Mouse (Mus musculus) forelimb bud, embryonic 11.5 days (tissue): ENCODE results near the gene Vac14.

Experiments used
- DNase-seq: peaks from one replicate; pipeline ENCODE4 v3.0.0-alpha.2; 2012; ENCODE audit warnings: low read depth, low spot score

Gene Vac14

DNA sequence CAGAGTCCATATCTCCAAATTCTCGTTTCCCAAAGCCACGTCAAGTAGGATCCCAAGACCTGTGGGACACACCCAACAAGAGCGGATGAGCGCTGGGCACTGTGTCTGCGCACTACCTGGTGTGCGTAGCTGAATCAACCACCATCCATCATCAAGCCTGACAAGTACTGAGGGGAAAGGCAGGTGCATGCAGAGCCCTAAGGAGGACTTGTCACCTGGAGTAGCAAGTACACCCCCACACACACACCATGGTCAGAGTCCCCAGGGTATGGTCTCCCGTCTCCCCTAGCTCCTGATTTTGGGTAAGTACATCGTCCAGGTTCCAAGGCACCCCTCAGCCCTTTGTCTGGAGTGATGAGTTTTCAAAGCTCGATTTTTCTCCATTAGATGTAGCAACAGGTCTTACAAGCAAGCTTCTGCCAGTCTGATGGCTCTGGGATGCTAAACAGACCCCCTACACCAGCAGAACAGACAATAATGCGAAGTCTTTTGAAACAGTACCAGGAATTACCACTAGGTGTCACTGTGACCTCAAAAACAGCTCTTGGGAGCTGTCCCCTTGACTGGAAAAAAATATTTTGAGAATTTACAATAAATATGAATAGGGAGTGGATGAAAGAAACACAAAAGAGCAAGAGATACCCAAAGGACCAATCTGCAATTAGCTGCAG lies 131.2 kb downstream of the Vac14 start:
- peak; percentile 83 for DNase-seq

DNA sequence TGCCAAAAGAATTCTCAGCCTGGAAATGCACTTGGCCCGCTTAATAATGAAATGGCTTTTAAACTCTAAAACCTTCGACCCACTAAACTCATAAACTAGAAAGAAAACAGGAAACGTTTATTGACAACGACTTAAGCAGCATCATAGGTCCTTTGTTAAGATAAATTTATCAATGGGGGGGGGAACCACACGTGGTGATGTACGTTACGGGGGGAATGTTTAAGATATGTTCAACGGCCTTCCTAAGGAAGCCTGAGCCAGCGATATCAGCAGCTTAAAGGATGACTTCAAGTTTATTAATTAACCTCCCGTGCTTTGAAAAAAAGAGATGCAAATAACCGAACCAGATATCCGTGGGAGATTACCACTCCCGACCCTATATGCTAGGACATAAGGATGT lies 131.9 kb downstream of the Vac14 start:
- no peak for DNase-seq

- no peak for DNase-seq
These were observed 133.1 kb downstream of the Vac14 start for GRCm38 (mm10) chr8:110751490-110751889.

- DNase-seq, result no peak
These were observed 136.3 kb downstream of the Vac14 start for GRCm38 (mm10) chr8:110754713-110755112.

DNA sequence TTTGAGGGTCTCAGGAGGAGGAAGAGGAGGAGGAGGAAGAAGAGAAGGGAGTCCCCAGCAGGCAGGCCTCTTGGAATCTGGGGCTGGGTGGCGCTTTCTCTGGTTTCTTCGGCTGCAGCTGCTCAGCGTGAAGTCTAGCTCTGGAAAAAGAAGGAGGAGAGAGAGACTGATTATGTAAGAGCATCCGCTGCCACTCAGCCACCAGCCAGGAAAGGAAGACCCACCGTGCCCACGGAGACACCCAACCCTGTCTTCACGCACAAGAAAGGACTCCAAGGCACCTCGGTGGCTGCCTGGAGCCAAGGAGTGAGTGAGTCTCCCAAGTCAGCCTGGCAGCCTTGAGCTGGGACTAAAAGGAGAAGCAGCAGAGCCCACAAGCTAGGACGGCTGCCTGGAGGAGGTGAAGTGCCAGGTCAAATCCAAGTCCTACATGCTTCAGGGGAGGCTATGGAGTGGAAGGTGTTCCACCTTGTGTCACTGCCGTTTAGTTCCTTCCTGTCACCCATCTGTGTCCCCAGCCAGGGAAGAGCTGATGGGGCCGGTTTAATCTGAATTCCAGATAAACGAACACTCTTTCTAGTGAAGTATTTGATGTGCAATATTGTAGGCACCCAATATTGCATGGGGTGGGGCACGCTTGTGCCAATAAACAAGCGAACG lies 137.3 kb downstream of the Vac14 start:
- DNase-seq, result no peak

DNA sequence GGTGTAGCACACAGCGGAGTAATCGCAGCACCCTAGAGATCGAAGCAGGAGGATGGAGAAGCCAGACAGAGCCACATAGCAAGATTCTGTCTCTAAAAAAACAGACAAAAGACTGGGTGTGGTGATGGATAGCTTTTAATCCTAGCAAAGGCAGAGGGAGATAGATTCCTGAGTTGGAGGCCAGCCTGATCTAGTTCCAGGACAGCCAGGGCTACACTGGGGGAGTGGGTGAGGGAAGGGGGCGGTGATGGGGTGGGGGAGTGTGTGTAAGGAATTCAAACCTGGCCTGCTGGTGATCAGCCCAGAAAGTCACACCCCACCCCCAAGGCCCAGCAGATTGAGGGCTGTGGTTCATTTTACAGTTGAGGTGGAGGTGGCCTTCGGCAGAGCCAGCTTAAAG lies 137.8 kb downstream of the Vac14 start:
- no peak for DNase-seq

DNA sequence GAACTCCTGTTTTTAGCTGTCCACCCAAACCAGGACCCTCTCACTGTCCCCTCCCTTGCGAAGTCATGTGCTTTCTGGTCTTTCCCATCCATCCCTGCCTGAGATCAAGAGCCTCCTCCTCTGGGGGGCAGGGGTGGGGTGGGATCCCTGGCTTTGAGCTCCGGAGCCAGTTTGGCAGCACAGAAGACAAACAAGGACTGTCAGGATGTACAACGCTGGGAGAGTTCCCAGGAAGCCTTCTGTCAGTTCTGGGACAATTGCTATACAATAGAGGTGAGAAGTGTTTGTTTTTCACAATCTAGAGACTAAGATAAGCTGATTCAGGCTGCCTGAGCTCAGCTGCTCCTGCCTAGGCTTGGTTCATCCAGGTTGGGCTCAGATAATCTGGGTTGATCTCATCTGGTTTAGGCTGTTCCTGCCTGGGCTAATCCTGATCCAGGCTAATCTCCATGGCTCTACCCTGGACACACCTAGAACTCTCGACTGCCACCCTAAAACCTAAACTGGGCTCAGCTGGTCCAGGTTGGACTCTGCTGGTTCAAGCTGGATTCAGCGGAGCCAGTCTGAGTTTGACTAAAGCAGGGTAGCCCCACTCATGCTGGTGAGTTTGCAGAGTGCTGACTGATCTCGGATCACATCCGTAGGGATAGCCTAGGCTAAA lies 142.0 kb downstream of the Vac14 start:
- DNase-seq, result no peak

GRCm38 (mm10) chr8:110761185-110761584 lies 142.8 kb downstream of the Vac14 start:
- no peak for DNase-seq

DNA sequence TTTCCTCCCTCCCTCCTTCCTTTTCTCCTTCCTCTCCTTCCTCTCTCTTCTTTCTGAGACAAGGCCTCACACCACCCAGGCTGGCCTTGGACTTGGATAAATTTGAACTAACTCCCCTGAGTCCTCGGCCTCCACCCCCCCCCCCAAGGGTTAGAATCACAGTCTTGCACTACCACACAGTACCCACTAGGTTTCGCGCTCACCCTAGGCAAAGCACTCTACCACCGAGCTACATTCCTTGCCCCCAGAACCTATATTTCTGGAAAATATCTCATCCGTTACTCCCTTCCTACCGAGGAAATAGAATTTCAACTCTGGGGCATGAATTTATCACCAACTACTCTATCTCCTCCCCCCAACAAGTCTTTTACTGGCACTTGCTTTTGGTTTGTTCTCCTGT lies 143.6 kb downstream of the Vac14 start:
- no peak for DNase-seq

DNA sequence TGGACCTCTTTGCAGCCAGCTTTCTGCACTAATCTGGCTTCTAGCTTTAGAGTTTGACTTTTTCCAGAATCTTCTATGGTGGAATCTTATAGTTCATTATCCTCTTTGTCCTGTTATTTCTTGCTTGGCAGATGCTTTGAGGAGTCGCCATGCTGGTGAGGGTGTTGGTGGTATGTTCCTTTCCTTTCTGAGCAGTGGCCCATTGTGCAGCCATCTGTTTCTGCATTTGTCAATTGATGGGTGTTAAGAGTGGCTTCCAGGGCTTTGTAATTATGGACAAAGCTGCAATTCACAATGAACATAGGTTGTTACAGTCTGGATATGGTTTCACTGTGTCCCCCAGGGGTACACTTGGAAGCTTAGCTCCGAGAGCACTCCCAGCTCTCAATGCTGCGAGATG lies 146.3 kb downstream of the Vac14 start:
- DNase-seq, result no peak

GRCm38 (mm10) chr8:110767261-110767660 lies 148.9 kb downstream of the Vac14 start:
- no peak for DNase-seq
